ENCODE assay signal across 15 mouse cellular contexts in genomic region chr7:100012085-100012484, GRCm38 (mm10). TPM values are rescaled to one million over a fixed set of nuclear protein-coding genes. Genes with fewer than 3 reads are reported as not detected.
DNase-seq lines count a peak whose midpoint lies in the region; ATAC-seq and TF ChIP-seq lines count a peak whose summit lies in the region.
"Had no signal": no experiment of that assay in that cellular context is flagged by ENCODE, and none has a peak within 500 bp of the region (broad histone marks: within the 10 kb centered on the region; RNA-seq: fewer than 3 reads in every experiment).

No protein-coding gene starts in this region.

- no peak for TF ChIP-seq CTCF in MEL (IDR thresholded peaks at IDR 0.05 in 2 of 3, conservative IDR thresholded peaks at IDR 0.05 in 1 of 3; ENCODE audit: control insufficient read depth in 1 of 3, insufficient read depth in 1 of 3, low read depth in 2 of 3, low read length in 3 of 3, poor library complexity in 1 of 3, severe bottlenecking in 1 of 3)

- H3K27me3 ChIP-seq in forebrain, embryonic 16.5 days (replicated peaks; ENCODE audit: control insufficient read depth, insufficient read depth, low read length), result peaks cover 27% of the 10 kb centered on the region
- H3K27me3 ChIP-seq in forebrain, embryonic 13.5 days, result peaks cover 37% of the 10 kb centered on the region
- H3K27me3 ChIP-seq in hindbrain, embryonic 14.5 days (ENCODE audit: control insufficient read depth, insufficient read depth, low read length), result peaks cover 20% of the 10 kb centered on the region
- H3K27me3 ChIP-seq in hindbrain, embryonic 12.5 days, result peaks cover 34% of the 10 kb centered on the region
- peaks cover 12 to 17% of the 10 kb centered on the region in 2 experiments for H3K27me3 ChIP-seq in MEL (ENCODE audit: control insufficient read depth in 1 of 2, insufficient read depth in 2 of 2, low read length in 2 of 2)

- H3K36me3 ChIP-seq in forebrain, embryonic 16.5 days (ENCODE audit: control insufficient read depth, insufficient read depth), result no peaks in the 10 kb centered on the region
- H3K36me3 ChIP-seq in forebrain, embryonic 13.5 days (ENCODE audit: poor library complexity, severe bottlenecking), result no peaks in the 10 kb centered on the region
- no peaks in the 10 kb centered on the region for H3K36me3 ChIP-seq in hindbrain, embryonic 14.5 days (replicated peaks; ENCODE audit: control insufficient read depth, insufficient read depth)
- H3K36me3 ChIP-seq in hindbrain, embryonic 12.5 days, result no peaks in the 10 kb centered on the region
- no peaks in the 10 kb centered on the region for H3K36me3 ChIP-seq in MEL (ENCODE audit: control insufficient read depth in 1 of 2, insufficient read depth in 2 of 2, low read length in 2 of 2)
- H3K36me3 ChIP-seq: kidney, embryonic 15.5 days; limb, embryonic 15.5 days had no signal

- no peak for TF ChIP-seq RAD21 in MEL (IDR thresholded peaks at IDR 0.05; ENCODE audit: low read depth, low read length)

- H3K4me2 ChIP-seq in forebrain, embryonic 16.5 days (ENCODE audit: low read length), result no peak overlapping the region
- H3K4me2 ChIP-seq in forebrain, embryonic 13.5 days, result no peak overlapping the region
- no peak overlapping the region for H3K4me2 ChIP-seq in hindbrain, embryonic 14.5 days (replicated peaks)
- H3K4me2 ChIP-seq in hindbrain, embryonic 12.5 days (replicated peaks), result no peak overlapping the region
- H3K4me2 ChIP-seq: kidney, embryonic 15.5 days; limb, embryonic 15.5 days had no signal

- no peak for TF ChIP-seq POLR2A in MEL (IDR thresholded peaks at IDR 0.05; ENCODE audit: control insufficient read depth in 1 of 2, insufficient read depth in 1 of 2, low read depth in 1 of 2, low read length in 2 of 2, poor library complexity in 1 of 2)

- peak; percentile 60 for DNase-seq in hindbrain, embryonic 14.5 days (ENCODE audit: low spot score)
- DNase-seq in MEL (ENCODE audit: low read depth, low spot score), result peak; percentile 80
- peak; percentile 27 for DNase-seq in brain, adult 2 months (ENCODE audit: low read depth, low spot score)
- no peak for DNase-seq in left cerebral cortex, postnatal 25 days (ENCODE audit: low spot score in 2 of 2)
- DNase-seq: cerebellum, adult 9-10 months; layer of hippocampus, postnatal 36 days; spleen, adult 18-20 months had no signal

- no peak overlapping the region for H3K4me3 ChIP-seq in forebrain, embryonic 16.5 days (replicated peaks; ENCODE audit: low read length)
- H3K4me3 ChIP-seq in forebrain, embryonic 13.5 days, result no peak overlapping the region
- no peak overlapping the region for H3K4me3 ChIP-seq in hindbrain, embryonic 14.5 days (replicated peaks; ENCODE audit: low read length)
- no peak overlapping the region for H3K4me3 ChIP-seq in hindbrain, embryonic 12.5 days
- H3K4me3 ChIP-seq in MEL (ENCODE audit: control insufficient read depth in 1 of 2, insufficient read depth in 1 of 2, low read depth in 2 of 2, low read length in 2 of 2), result no peak overlapping the region
- H3K4me3 ChIP-seq: kidney, embryonic 15.5 days; limb, embryonic 15.5 days had no signal

- TF ChIP-seq EP300 in MEL (IDR thresholded peaks at IDR 0.05; ENCODE audit: low read depth in 1 of 2, low read length in 2 of 2), result peak; percentile 65 to 72

- 53% methylated on average over 8 of the region's 8 CpGs for WGBS in forebrain, embryonic 16.5 days
- 68% methylated on average over 8 of the region's 8 CpGs for WGBS in forebrain, embryonic 13.5 days
- WGBS in hindbrain, embryonic 14.5 days, result 38% methylated on average over 8 of the region's 8 CpGs
- 47% methylated on average over 8 of the region's 8 CpGs for WGBS in hindbrain, embryonic 12.5 days

- H3K9ac ChIP-seq in forebrain, embryonic 16.5 days (replicated peaks; ENCODE audit: low read depth, low read length), result no peak overlapping the region
- H3K9ac ChIP-seq in forebrain, embryonic 13.5 days, result no peak overlapping the region
- H3K9ac ChIP-seq in hindbrain, embryonic 14.5 days, result no peak overlapping the region
- no peak overlapping the region for H3K9ac ChIP-seq in hindbrain, embryonic 12.5 days
- H3K9ac ChIP-seq in MEL (ENCODE audit: control insufficient read depth, low read depth, low read length, poor library complexity, severe bottlenecking), result no peak overlapping the region
- H3K9ac ChIP-seq: kidney, embryonic 15.5 days; limb, embryonic 15.5 days had no signal

- no peaks in the 10 kb centered on the region for H3K9me3 ChIP-seq in forebrain, embryonic 16.5 days (ENCODE audit: control insufficient read depth, low read length)
- H3K9me3 ChIP-seq in forebrain, embryonic 13.5 days (replicated peaks), result no peaks in the 10 kb centered on the region
- no peaks in the 10 kb centered on the region for H3K9me3 ChIP-seq in hindbrain, embryonic 14.5 days (ENCODE audit: control insufficient read depth, low read length)
- no peaks in the 10 kb centered on the region for H3K9me3 ChIP-seq in hindbrain, embryonic 12.5 days (replicated peaks)
- H3K9me3 ChIP-seq in MEL (replicated peaks; ENCODE audit: insufficient read depth, low read length), result no peaks in the 10 kb centered on the region
- H3K9me3 ChIP-seq: kidney, embryonic 15.5 days; limb, embryonic 15.5 days had no signal

- no peak overlapping the region for H3K27ac ChIP-seq in forebrain, embryonic 16.5 days (ENCODE audit: low read length)
- H3K27ac ChIP-seq in forebrain, embryonic 13.5 days, result no peak overlapping the region
- H3K27ac ChIP-seq in hindbrain, embryonic 14.5 days, result no peak overlapping the region
- no peak overlapping the region for H3K27ac ChIP-seq in hindbrain, embryonic 12.5 days
- H3K27ac ChIP-seq in MEL (ENCODE audit: control insufficient read depth, low read depth, low read length), result no peak overlapping the region
- H3K27ac ChIP-seq: kidney, embryonic 15.5 days; limb, embryonic 15.5 days had no signal

- no peaks in the 10 kb centered on the region for H3K79me2 ChIP-seq in MEL (ENCODE audit: control insufficient read depth, insufficient read depth, low read length, poor library complexity)

- ATAC-seq in forebrain, embryonic 16.5 days, result peak; percentile 40; the same call in 1 of the 2 replicates
- no peak for ATAC-seq in forebrain, embryonic 13.5 days
- peak; percentile 77 for ATAC-seq in hindbrain, embryonic 14.5 days (ENCODE audit: low FRiP score)
- no peak for ATAC-seq in hindbrain, embryonic 12.5 days (ENCODE audit: low FRiP score)
- ATAC-seq in erythroid progenitor cell, adult 5-6 weeks (replicated peaks; ENCODE audit: low FRiP score, poor library complexity, severe bottlenecking), result no peak
- ATAC-seq: lung, postnatal 0 days had no signal

- H3K4me1 ChIP-seq in forebrain, embryonic 16.5 days (replicated peaks; ENCODE audit: control insufficient read depth, insufficient read depth, low read length), result no peaks in the 10 kb centered on the region
- H3K4me1 ChIP-seq in forebrain, embryonic 13.5 days, result peaks cover 3% of the 10 kb centered on the region; the same call in 1 of the 2 replicates
- no peaks in the 10 kb centered on the region for H3K4me1 ChIP-seq in hindbrain, embryonic 14.5 days (replicated peaks; ENCODE audit: control insufficient read depth, insufficient read depth, low read length)
- H3K4me1 ChIP-seq in hindbrain, embryonic 12.5 days, result 0 out of 2 replicates have a peak, but pooled peaks cover 2% of the 10 kb centered on the region
- peaks cover 0 to 5% of the 10 kb centered on the region in 2 experiments; a peak in 2 of 4 replicates for H3K4me1 ChIP-seq in MEL (ENCODE audit: control insufficient read depth in 1 of 2, insufficient read depth in 2 of 2, low read length in 2 of 2)

- intact Hi-C loops in left cerebral cortex, postnatal 25 days (cut with DNase I), result no loop called here

TF ChIP-seq in MEL, 35 proteins besides CTCF, POLR2A, EP300 and RAD21 (continues in another document):
- no peak for TF ChIP-seq MEF2A (IDR thresholded peaks at IDR 0.05; ENCODE audit: extremely low read depth, insufficient replicate concordance, low read depth, low read length, poor library complexity, severe bottlenecking)
- no peak for TF ChIP-seq E2F4 (IDR thresholded peaks at IDR 0.05; ENCODE audit: borderline replicate concordance, low read depth, low read length)
- no peak for TF ChIP-seq SMC3 (IDR thresholded peaks at IDR 0.05; ENCODE audit: low read depth, low read length)
- TF ChIP-seq RCOR1 (IDR thresholded peaks at IDR 0.05; ENCODE audit: low read depth, low read length), result peak; percentile 36; the same call in 1 of the 2 replicates
- TF ChIP-seq NRF1 (IDR thresholded peaks at IDR 0.05; ENCODE audit: insufficient read depth, low read depth, low read length, poor library complexity, severe bottlenecking), result no peak
- no peak for TF ChIP-seq MXI1 (IDR thresholded peaks at IDR 0.05; ENCODE audit: low read depth, low read length)
- no peak for TF ChIP-seq CHD2 (IDR thresholded peaks at IDR 0.05; ENCODE audit: low read length)
- no peak for TF ChIP-seq MAX (IDR thresholded peaks at IDR 0.05; ENCODE audit: low read length)

RNA-seq across cellular contexts. Expression of gene Chrdl2, which starts 6.1 kb away (rescaled TPM):
- polyA plus RNA-seq in forebrain, embryonic 16.5 days (2015; fragmentation: Nextera tagmentation; extraction: Ambion mirVana), result 0.16 and 0.30 TPM in 2 replicates
- polyA plus RNA-seq in forebrain, embryonic 13.5 days (2015; fragmentation: Nextera tagmentation; extraction: Ambion mirVana), result not detected in 2 replicates
- polyA plus RNA-seq in hindbrain, embryonic 14.5 days (2014; fragmentation: Nextera tagmentation; extraction: Ambion mirVana), result 0.31 and 0.67 TPM in 2 replicates
- polyA plus RNA-seq in hindbrain, embryonic 12.5 days (2016; fragmentation: Nextera tagmentation; extraction: Ambion mirVana), result 0.34 and 0.42 TPM in 2 replicates
- not detected in 2 replicates for total RNA-seq in MEL (2012; rRNA removed)
- polyA plus RNA-seq in MEL (2012; ENCODE audit: insufficient read depth in 1 of 2, insufficient read length in 2 of 2, low read depth in 1 of 2, low replicate concordance in 2 of 2, missing spikeins in 1 of 2), result under 1 TPM in 1 of 2 experiments, not detected in 1; 0.08 TPM
- total RNA-seq in erythroid progenitor cell, adult 5-6 weeks (2015; ENCODE audit: low replicate concordance), result not detected in 2 replicates
- total RNA-seq in erythroid progenitor cell, adult 5-6 weeks (2017; ENCODE audit: low replicate concordance), result not detected in 2 replicates
- total RNA-seq in left cerebral cortex, postnatal 25 days (2021), result under 1 TPM in 1 of 2 experiments, not detected in 1; 0.41 TPM
- total RNA-seq: monocyte, adult 5-6 weeks had no signal

RNA-seq across cellular contexts. Expression of gene Rnf169, which starts 31.8 kb away (rescaled TPM):
- polyA plus RNA-seq in forebrain, embryonic 16.5 days (2015; fragmentation: Nextera tagmentation; extraction: Ambion mirVana), result 5.5 TPM in 2 replicates
- polyA plus RNA-seq in forebrain, embryonic 13.5 days (2015; fragmentation: Nextera tagmentation; extraction: Ambion mirVana), result 3.8 and 5.5 TPM in 2 replicates
- polyA plus RNA-seq in hindbrain, embryonic 14.5 days (2014; fragmentation: Nextera tagmentation; extraction: Ambion mirVana), result 5.3 and 5.8 TPM in 2 replicates
- 6.7 and 7.0 TPM in 2 replicates for polyA plus RNA-seq in hindbrain, embryonic 12.5 days (2016; fragmentation: Nextera tagmentation; extraction: Ambion mirVana)
- 5.9 and 6.2 TPM in 2 replicates for total RNA-seq in MEL (2012; rRNA removed)
- polyA plus RNA-seq in MEL (2012; ENCODE audit: insufficient read depth in 1 of 2, insufficient read length in 2 of 2, low read depth in 1 of 2, low replicate concordance in 2 of 2, missing spikeins in 1 of 2), result 1 to 10 TPM in 1 of 2 experiments, not detected in 1; 7.2 TPM
- total RNA-seq in erythroid progenitor cell, adult 5-6 weeks (2015; ENCODE audit: low replicate concordance), result 1.7 and 3.6 TPM in 2 replicates
- total RNA-seq in erythroid progenitor cell, adult 5-6 weeks (2017; ENCODE audit: low replicate concordance), result 10.3 and 10.5 TPM in 2 replicates
- total RNA-seq in left cerebral cortex, postnatal 25 days (2021), result 10 to 100 TPM; 45.6 to 50.8 TPM

Comparison
In these comparisons a context has a peak if more than half of its experiments do, and no peak if none do; other contexts are left out.
1. ATAC-seq: peak in forebrain, embryonic 16.5 days (single experiment) and hindbrain, embryonic 14.5 days (single experiment); none in forebrain, embryonic 13.5 days (single experiment), hindbrain, embryonic 12.5 days (single experiment) and erythroid progenitor cell, adult 5-6 weeks (single experiment).
2. DNase-seq: peak in hindbrain, embryonic 14.5 days (single experiment), MEL (single experiment) and brain, adult 2 months (single experiment); none in left cerebral cortex, postnatal 25 days (0 of 2).